Mouse (Mus musculus): ENCODE results near the gene Eln.

GRCm38 (mm10) chr5:134745801-134746200 lies 1.3 kb downstream of the Eln start:
- TF ChIP-seq POLR2A (IDR thresholded peaks at IDR 0.05; ENCODE audit: extremely low read depth, insufficient read depth, low read length) (no peak), CTCF (IDR thresholded peaks at IDR 0.05; ENCODE audit: low read depth, low read length) (no peak)

All from liver, adult 2 months (tissue).